Mouse (Mus musculus) limb, embryonic 15.5 days (tissue): ENCODE data around the gene BC024063. TPM values are rescaled to one million over a fixed set of nuclear protein-coding genes. Genes with fewer than 3 reads are reported as not detected.
"Not testable (repeated sequence)": the region's sequence is repeated elsewhere in the genome, so short reads cannot be mapped to it uniquely, and the experiment has no call there.

ENCODE experiments used
- ATAC-seq: fragments of 200-750 bp; cut with Nextera tagmentation; 2 replicates; pipeline ENCODE4 v1.8.0; 2017; ENCODE audit warnings: low read depth, moderate TSS enrichment; ENCODE audit not compliant: insufficient number of reproducible peaks, low FRiP score, low TSS enrichment
- H3K27ac ChIP-seq: fragments of 300-500 bp; sonication (generic); 2 replicates; pipeline ENCODE4 v1.5.1; 2015; ENCODE audit warnings: moderate library complexity, mild to moderate bottlenecking, inconsistent platforms
- H3K27me3 ChIP-seq: fragments of 300-500 bp; sonication (generic); 2 replicates; pipeline ENCODE4 v1.6.1; 2015; ENCODE audit warnings: inconsistent platforms
- H3K36me3 ChIP-seq: fragments of 300-500 bp; sonication (generic); 2 replicates; pipeline ENCODE4 v1.6.1; 2015; ENCODE audit warnings: inconsistent platforms
- H3K4me1 ChIP-seq: fragments of 300-500 bp; sonication (generic); 2 replicates; pipeline ENCODE4 v1.6.1; 2015; ENCODE audit warnings: inconsistent platforms
- H3K4me2 ChIP-seq: fragments of 300-500 bp; sonication (generic); 2 replicates; pipeline ENCODE4 v1.6.1; 2015; ENCODE audit warnings: mild to moderate bottlenecking, inconsistent platforms
- H3K4me3 ChIP-seq: fragments of 300-500 bp; sonication (generic); 2 replicates; pipeline ENCODE4 v1.5.1; 2015; ENCODE audit warnings: mild to moderate bottlenecking, inconsistent platforms
- H3K9ac ChIP-seq: fragments of 300-500 bp; sonication (generic); 2 replicates; pipeline ENCODE4 v1.6.1; 2015; ENCODE audit warnings: inconsistent platforms
- H3K9me3 ChIP-seq: fragments of 300-500 bp; sonication (generic); 2 replicates; pipeline ENCODE4 v1.6.1; 2016; ENCODE audit warnings: inconsistent platforms
- WGBS: fragments of 180-500 bp; shearing (Covaris S2); methylation state at CpG from one replicate; pipeline ENCODE4 v1.1.7; 2015; 5-methylcytosine and 5-hydroxymethylcytosine counted together
- polyA plus RNA-seq: library from polyadenylated mRNA; unstranded; fragments of >200 nt; fragmentation: Nextera tagmentation; extraction: Ambion mirVana; gene quantifications from 2 replicates; pipeline ENCODE4 v1.2.1, GENCODE M21; 2015

BC024063 gene
- 4.9 and 5.0 TPM in 2 replicates for polyA plus RNA-seq

DNA sequence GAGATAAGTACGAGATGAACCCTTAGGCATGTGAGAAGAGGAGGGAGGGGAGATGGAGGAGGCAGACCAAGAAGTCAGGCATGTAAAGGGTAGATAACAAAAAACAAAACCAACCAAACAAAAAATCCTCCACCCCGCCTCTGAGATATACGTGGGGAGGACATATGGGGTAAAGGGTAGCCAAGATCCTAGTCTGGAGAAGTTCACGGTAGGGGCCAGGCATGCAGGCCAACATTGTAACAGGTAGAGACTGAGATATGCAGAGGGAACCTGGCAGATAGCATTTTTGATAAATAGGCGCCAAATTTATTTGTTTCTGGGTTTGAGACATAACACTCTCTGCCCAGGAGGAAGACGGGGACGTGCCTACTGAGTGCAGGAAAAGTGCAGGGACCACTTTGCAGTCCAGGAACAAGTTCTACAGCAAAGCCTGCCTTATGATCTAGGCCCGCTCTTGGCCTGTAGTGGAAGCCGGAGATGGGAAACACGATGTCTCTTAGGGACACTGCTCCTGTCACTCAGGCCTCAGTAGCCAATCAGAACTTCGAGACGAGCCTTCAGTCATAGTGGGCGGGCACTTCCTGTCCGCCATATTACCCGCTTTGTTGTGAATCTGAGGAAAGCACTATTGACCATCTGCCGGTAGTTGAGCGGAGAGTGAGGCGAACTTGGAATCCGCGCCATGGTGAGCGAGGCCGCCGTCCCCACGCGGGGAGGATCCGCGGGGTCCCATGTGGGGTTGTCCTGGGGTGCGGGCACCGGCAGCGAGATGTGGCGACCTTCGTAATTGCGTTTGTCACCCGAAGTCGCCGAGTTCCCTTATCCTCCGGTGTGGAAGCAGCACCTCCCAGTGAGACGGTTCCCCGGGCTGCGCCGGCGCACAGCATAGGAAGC lies at the start of gene BC024063:
TSS of gene BC024063 (plus strand) at position 626 of the 894 bp plus-strand sequence.
- H3K27ac ChIP-seq: peak within 1 kb of the TSS; percentile 84
- H3K4me2 ChIP-seq: peak within 1 kb of the TSS; percentile 38
- 16% methylated on average over 42 of the region's 42 CpGs for WGBS
- H3K4me3 ChIP-seq: peak within 1 kb of the TSS; percentile 54
- not testable (repeated sequence) for H3K4me1 ChIP-seq, H3K36me3 ChIP-seq, H3K27me3 ChIP-seq, H3K9me3 ChIP-seq
- peak within 1 kb of the TSS; percentile 37; the same call in 1 of the 2 replicates for H3K9ac ChIP-seq
- peak; percentile 95 for ATAC-seq

DNA sequence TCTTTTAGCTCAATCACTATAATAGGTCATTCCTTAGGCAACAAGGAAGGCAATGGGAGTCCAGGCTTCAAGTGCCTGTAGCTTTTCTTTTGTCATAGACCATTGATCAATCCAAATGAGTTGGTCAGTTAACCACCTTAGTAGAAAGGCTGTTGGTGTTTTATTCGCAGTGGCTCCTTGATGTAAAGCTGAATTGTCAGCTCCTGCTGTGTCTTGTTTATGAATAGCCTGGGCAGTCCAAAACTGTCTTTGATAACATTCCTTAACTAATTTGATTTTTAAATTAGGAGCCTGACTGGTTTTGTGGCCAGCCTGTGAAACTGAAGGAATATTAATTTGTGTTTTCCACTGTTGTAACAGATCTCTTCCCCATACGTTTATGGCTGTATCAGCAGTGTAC lies 41.0 kb upstream of the BC024063 start:
- WGBS: 69% methylated on average over 2 of the region's 2 CpGs
- H3K4me3 ChIP-seq: no peak overlapping the region
- no peak overlapping the region for H3K9ac ChIP-seq
- 0 out of 2 replicates have a peak, but pooled peaks cover 1% of the 10 kb centered on the region for H3K4me1 ChIP-seq
- no peaks in the 10 kb centered on the region for H3K36me3 ChIP-seq
- H3K27ac ChIP-seq: no peak overlapping the region
- H3K27me3 ChIP-seq: no peaks in the 10 kb centered on the region
- H3K4me2 ChIP-seq: no peak overlapping the region
- ATAC-seq: no peak
- H3K9me3 ChIP-seq: no peaks in the 10 kb centered on the region

- no peak overlapping the region for H3K4me2 ChIP-seq
- peaks cover 13% of the 10 kb centered on the region for H3K9me3 ChIP-seq
- no peak for ATAC-seq
- H3K27ac ChIP-seq: no peak overlapping the region
- H3K36me3 ChIP-seq: peaks cover 9% of the 10 kb centered on the region; the same call in 1 of the 2 replicates
- peaks cover 6% of the 10 kb centered on the region; the same call in 1 of the 2 replicates for H3K4me1 ChIP-seq
- H3K9ac ChIP-seq: no peak overlapping the region
- H3K27me3 ChIP-seq: no peaks in the 10 kb centered on the region
- H3K4me3 ChIP-seq: no peak overlapping the region
- WGBS: 85% methylated on average over 3 of the region's 3 CpGs
Observed at GRCm38 (mm10) chr10:82046603-82047002, 36.5 kb upstream of the BC024063 start.

- peak within 1 kb of the TSS; percentile 63 for H3K4me3 ChIP-seq
Observed at GRCm38 (mm10) chr10:82047597-82048459, 35.3 kb upstream of the BC024063 start, which contains the start of gene Zfp873. Zfp873 (plus strand) TSS chr10:82048123.

GRCm38 (mm10) chr10:82048460-82048804 lies 34.7 kb upstream of the BC024063 start:
- peaks cover 24% of the 10 kb centered on the region for H3K36me3 ChIP-seq
- H3K4me2 ChIP-seq: peak overlapping the region; percentile 49
- 26% methylated on average over 10 of the region's 10 CpGs for WGBS
- H3K9ac ChIP-seq: peak overlapping the region; percentile 63
- H3K9me3 ChIP-seq: peaks cover 27% of the 10 kb centered on the region
- H3K4me1 ChIP-seq, H3K27me3 ChIP-seq, ATAC-seq: not testable (repeated sequence)
- H3K27ac ChIP-seq: peak overlapping the region; percentile 96
- H3K4me3 ChIP-seq: peak overlapping the region; percentile 63

More at GRCm38 (mm10) chr10:82047597-82048459, 35.3 kb upstream of the BC024063 start, which contains the start of gene Zfp873:
- peaks cover 18% of the 10 kb centered on the region for H3K36me3 ChIP-seq
- H3K4me2 ChIP-seq: peak within 1 kb of the TSS; percentile 49
- H3K27ac ChIP-seq: peak within 1 kb of the TSS; percentile 96
- peaks cover 6% of the 10 kb centered on the region; the same call in 1 of the 2 replicates for H3K4me1 ChIP-seq
- no peaks in the 10 kb centered on the region for H3K27me3 ChIP-seq
- H3K9ac ChIP-seq: peak within 1 kb of the TSS; percentile 63
- 8% methylated on average over 35 of the region's 35 CpGs for WGBS
- H3K9me3 ChIP-seq: peaks cover 24% of the 10 kb centered on the region
- ATAC-seq: peak; percentile 96

DNA sequence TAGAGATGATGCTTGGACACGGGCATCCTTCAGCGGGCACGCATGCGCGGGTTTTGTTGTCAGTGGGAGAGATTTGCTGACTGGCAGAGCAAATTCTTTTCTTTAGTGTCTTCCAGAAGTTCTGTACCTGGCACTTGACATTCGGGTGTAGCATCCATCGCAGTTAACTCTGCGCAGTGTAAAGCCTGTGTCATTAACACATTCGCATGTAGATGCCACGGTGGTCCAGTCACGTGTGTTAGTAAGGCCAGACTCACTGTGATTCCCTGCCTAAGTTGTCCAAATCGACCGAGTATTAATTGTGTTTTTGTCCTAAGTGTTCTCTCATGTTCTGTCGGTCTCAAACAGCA lies 444 bp downstream of the BC024063 start:
- peak overlapping the region; percentile 38 for H3K4me2 ChIP-seq
- peak overlapping the region; percentile 54 for H3K4me3 ChIP-seq
- H3K9me3 ChIP-seq, H3K4me1 ChIP-seq, ATAC-seq, H3K36me3 ChIP-seq, H3K27me3 ChIP-seq, H3K9ac ChIP-seq: not testable (repeated sequence)
- WGBS: 22% methylated on average over 14 of the region's 14 CpGs
- 0 out of 2 replicates have a peak overlapping the region, but pooled peaks have one; percentile 84 for H3K27ac ChIP-seq

DNA sequence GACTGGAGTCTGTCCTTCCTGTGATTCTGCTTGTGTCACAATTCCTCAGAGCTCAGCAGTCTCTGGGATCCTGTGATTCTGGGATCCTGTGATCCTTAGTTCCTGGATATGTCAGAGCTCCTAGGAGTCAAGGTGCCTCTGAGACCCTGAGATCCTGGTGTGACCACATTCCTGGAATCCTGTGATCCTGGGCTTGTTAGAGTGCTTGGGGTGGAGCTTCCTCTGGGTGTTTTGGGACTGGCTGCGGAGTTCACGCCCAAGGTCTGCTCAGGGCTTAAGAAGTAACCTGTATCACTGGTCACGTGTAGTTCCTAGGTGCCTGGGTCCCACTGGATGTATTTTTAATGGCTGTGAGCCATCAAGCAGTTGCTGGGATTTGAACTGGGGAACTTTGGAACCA lies 34.1 kb downstream of the BC024063 start:
- Histone ChIP-seq H3K4me3 (no peak overlapping the region), H3K27ac (no peak overlapping the region), H3K9me3 (peaks cover 10% of the 10 kb centered on the region; the same call in 1 of the 2 replicates), H3K36me3 (no peaks in the 10 kb centered on the region), H3K9ac (no peak overlapping the region), H3K4me2 (no peak overlapping the region), H3K27me3 (no peaks in the 10 kb centered on the region), H3K4me1 (no peaks in the 10 kb centered on the region)
- 85% methylated on average over 3 of the region's 3 CpGs for WGBS
- ATAC-seq: no peak

- peak within 1 kb of the TSS; percentile 53 for H3K9ac ChIP-seq
- peak within 1 kb of the TSS; percentile 70 for H3K4me3 ChIP-seq
- WGBS: 3% methylated on average over 41 of the region's 41 CpGs
- peak within 1 kb of the TSS; percentile 54 for H3K4me2 ChIP-seq
- peaks cover 7% of the 10 kb centered on the region; the same call in 1 of the 2 replicates for H3K36me3 ChIP-seq
- peak within 1 kb of the TSS; percentile 85 for H3K27ac ChIP-seq
- ATAC-seq: peak; percentile 97
- no peaks in the 10 kb centered on the region for H3K27me3 ChIP-seq
- peaks cover 12% of the 10 kb centered on the region for H3K9me3 ChIP-seq
- H3K4me1 ChIP-seq: no peaks in the 10 kb centered on the region
Observed at GRCm38 (mm10) chr10:82127850-82128401, 44.8 kb downstream of the BC024063 start, which contains the start of gene AU041133. AU041133 (plus strand) TSS chr10:82128013.

GRCm38 (mm10) chr10:82145282-82145681 lies 62.1 kb downstream of the BC024063 start:
- Histone ChIP-seq H3K4me3 (no peak overlapping the region), H3K4me2 (no peak overlapping the region), H3K9me3 (peaks cover 16% of the 10 kb centered on the region), H3K27ac (no peak overlapping the region), H3K9ac (no peak overlapping the region), H3K4me1 (no peaks in the 10 kb centered on the region), H3K27me3 (no peaks in the 10 kb centered on the region), H3K36me3 (peaks cover 49% of the 10 kb centered on the region)
- ATAC-seq: no peak
- WGBS: 95% methylated on average over 1 of the region's 1 CpGs

DNA sequence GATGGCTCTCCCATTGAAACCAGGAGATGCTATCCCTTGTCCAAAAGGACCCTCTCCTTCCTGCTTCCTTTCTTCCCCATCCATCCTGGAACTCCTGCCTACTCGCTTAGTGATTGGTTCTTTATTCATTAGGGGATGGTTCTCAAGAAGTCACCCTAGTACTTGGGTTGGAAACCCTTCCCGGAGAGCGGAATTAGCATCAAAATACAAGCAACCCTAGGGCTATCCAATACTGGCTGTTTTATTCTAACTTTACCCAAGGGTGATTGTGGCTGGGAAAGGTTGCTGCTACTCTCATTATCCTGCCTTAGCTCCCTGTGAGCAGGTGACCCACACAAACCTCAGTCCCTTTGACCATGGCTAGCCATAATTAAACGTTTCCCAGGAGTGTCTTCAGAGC lies 64.4 kb downstream of the BC024063 start:
- 86% methylated on average over 4 of the region's 4 CpGs for WGBS
- H3K4me3 ChIP-seq: no peak overlapping the region
- H3K9me3 ChIP-seq: peaks cover 31% of the 10 kb centered on the region
- peaks cover 63% of the 10 kb centered on the region for H3K36me3 ChIP-seq
- ATAC-seq: no peak
- H3K4me2 ChIP-seq: no peak overlapping the region
- no peak overlapping the region for H3K9ac ChIP-seq
- H3K4me1 ChIP-seq: no peaks in the 10 kb centered on the region
- no peaks in the 10 kb centered on the region for H3K27me3 ChIP-seq
- H3K27ac ChIP-seq: no peak overlapping the region
